Mouse (Mus musculus) heart, postnatal 25 days (tissue): ENCODE measurements around the gene Rlbp1. TPM values are rescaled to one million over a fixed set of nuclear protein-coding genes. Genes with fewer than 3 reads are reported as not detected.
A peak's percentile ranks its signal among the peaks of the same experiment; 100 is the strongest.

ENCODE experiments used
- DNase-seq: peaks from one replicate; pipeline ENCODE4 v3.0.0; 2022; ENCODE audit warnings: low spot score
- intact Hi-C: fragments of 180-260 bp; cut with DNase I; formaldehyde crosslinking; loops from one replicate; pipeline ENCODE4 v1.15.1; 2025
- total RNA-seq, 2 experiments: library from RNA; stranded (reverse); gene quantifications; 2 replicates each; pipeline ENCODE4 v1.2.3; 2021

Rlbp1 gene
- total RNA-seq = not detected

DNA sequence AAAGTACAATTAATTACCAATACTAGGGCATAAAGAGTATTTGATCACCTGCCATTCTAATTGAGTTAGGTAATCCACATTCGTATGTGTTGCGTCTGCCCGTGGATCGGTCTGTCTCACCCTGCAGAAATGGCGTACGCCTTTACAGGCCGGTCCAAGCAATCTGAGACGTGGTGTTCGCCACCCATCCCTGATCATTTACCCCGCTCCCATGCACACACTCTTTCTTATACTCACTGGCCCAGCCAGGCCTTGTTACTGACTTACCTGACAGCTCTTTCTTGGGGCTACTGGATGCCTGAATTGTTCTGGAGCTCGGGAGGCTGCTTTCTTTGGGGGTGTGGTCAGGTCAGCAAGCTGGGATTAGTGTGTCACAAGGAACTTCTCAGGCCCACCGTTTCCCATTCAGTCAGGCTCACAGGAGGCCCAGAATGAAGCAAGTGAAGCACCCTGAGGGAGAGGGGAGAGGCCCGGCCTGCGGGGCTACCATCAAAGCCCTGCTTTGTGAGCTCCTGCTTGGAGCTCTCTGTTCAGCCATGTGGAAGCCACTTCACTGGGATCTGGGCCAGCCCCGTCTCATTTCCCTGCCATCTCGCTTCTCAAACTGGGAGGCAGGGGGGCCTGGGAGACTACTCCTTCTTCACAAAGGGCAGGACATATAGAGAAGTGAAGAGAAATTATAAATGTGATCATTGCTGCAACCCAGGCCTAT is at the start of gene Rlbp1:
Rlbp1 (minus strand) TSS at position 627 of the 712 bp plus-strand sequence.
- intact Hi-C loops = no loop called here

GRCm38 (mm10) chr7:79428243-79428642 is 41.4 kb upstream of the Rlbp1 start:
- intact Hi-C loops = no loop called here
- DNase-seq = no peak

More for the DNA sequence above, at the start of gene Rlbp1:
- no peak for DNase-seq

GRCm38 (mm10) chr7:79425804-79426203 is 39.0 kb upstream of the Rlbp1 start:
- intact Hi-C loops = no loop called here

DNA sequence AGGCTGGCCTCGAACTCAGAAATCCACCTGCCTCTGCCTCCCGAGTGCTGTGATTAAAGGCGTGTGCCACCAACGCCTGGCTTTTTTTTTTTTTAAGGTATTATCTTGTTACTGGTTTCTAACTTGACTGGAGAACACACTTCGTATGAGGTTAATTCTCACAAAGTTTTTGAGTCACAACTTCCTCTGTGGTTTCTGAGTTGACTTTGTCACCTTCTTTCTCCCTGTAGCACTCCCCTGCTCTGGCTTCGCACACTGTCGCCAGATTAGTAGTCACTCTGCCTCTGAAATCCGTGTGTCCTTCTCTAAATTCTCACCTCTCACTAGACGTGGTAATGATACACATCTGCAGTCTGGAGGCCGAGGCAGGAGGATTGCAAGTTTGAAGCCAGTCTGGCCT is 36.0 kb upstream of the Rlbp1 start:
- intact Hi-C loops = no loop called here

More at GRCm38 (mm10) chr7:79425804-79426203, 39.0 kb upstream of the Rlbp1 start:
- no peak for DNase-seq

GRCm38 (mm10) chr7:79419950-79420349 is 33.1 kb upstream of the Rlbp1 start:
- intact Hi-C loops = no loop called here
- DNase-seq = no peak

More for the DNA sequence above, 36.0 kb upstream of the Rlbp1 start:
- no peak for DNase-seq

- intact Hi-C loops = no loop called here
- DNase-seq = no peak
Observed at GRCm38 (mm10) chr7:79414449-79415375, 27.9 kb upstream of the Rlbp1 start.

DNA sequence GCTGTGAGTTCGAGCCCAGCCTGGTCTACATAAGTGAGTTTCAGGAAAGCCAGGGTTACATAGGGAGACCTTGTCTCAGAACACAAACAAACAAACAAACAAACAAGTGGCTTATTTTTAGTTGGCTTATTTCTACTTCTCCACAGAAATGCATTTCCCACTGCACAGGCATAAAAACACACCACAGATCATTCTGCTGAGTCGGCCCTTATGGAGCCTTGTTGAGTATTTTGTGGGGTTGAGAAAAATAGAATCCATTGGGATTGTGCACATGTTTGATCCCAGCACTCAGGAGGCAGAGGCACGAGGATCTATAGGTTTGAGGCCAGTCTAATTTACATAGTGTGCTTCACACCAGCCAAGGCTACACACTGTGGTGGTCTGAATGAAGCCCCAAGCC is 13.4 kb upstream of the Rlbp1 start:
- no peak for DNase-seq
- intact Hi-C loops = no loop called here

GRCm38 (mm10) chr7:79398971-79399370 is 12.1 kb upstream of the Rlbp1 start:
- DNase-seq = no peak
- intact Hi-C loops = no loop called here

GRCm38 (mm10) chr7:79398426-79398825 is 11.6 kb upstream of the Rlbp1 start:
- intact Hi-C loops = no loop called here

GRCm38 (mm10) chr7:79397446-79397963 is 10.7 kb upstream of the Rlbp1 start:
- intact Hi-C loops = no loop called here
- DNase-seq = no peak

More at GRCm38 (mm10) chr7:79398426-79398825, 11.6 kb upstream of the Rlbp1 start:
- no peak for DNase-seq

DNA sequence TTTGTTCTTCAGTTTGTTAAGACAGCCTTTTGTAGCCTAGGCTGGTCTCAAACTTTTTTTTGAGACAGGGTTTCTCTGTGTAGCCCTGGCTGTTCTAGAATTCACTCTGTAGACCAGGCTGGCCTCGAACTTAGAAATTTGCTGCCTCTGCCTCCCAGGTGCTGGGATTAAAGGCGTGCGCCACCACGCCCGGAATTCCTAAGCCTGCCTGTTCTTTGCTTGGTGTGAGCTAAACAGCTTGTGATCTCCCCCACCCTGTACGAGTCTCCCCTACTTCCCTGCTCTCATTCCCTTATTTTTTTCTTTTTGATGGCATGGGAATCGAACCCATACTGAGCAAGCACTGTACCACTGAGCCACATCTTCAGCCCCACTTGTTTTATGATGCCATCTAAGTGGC is 8.3 kb upstream of the Rlbp1 start:
- DNase-seq = no peak
- intact Hi-C loops = no loop called here

DNA sequence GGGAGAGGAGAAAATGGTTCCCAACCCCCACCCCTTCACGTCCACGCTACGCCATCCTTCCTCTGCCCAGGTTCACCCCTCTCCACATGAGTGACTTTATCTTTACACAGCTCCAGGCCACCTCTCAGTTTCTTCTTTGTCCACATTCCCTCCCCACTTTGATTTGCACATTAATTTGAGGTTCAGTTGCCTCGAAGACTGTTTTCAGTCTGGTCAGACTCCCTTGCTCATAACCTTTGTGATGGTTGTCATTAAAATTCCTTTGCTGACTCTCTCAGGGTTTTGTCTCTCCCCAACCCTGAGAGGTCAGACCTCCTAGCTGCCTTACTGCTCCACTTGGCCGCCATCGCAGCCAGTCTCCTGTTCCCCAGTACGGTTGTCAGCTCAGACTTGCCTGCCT is 7.8 kb upstream of the Rlbp1 start:
- intact Hi-C loops = loop anchor here (5.0 kb wide), 1 partner anchor 73 kb away; the partner anchor contains the start of gene Polg
- no peak for DNase-seq

DNA sequence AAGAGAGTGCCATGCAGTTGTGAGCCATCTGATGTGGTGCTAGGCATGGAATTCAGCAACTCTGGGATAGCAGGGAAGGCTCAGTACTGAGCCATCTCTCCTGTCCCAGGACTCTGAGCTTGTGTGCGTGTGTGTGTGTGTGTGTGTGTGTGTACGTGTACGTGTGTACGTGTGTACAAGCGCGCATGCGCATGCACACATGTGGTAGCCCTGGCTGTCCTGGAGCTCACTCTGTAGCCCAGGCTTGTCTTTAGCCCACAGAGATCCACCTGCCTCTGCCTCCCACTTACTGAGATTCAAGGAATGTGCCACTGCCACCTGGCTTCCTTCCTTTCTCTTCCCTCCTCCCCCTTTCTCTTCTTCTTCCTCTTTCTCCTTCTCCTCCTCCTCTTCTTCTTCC is 7.1 kb upstream of the Rlbp1 start:
- no peak for DNase-seq
- intact Hi-C loops = loop anchor here (5.0 kb wide), 1 partner anchor 73 kb away; the partner anchor contains the start of gene Polg

DNA sequence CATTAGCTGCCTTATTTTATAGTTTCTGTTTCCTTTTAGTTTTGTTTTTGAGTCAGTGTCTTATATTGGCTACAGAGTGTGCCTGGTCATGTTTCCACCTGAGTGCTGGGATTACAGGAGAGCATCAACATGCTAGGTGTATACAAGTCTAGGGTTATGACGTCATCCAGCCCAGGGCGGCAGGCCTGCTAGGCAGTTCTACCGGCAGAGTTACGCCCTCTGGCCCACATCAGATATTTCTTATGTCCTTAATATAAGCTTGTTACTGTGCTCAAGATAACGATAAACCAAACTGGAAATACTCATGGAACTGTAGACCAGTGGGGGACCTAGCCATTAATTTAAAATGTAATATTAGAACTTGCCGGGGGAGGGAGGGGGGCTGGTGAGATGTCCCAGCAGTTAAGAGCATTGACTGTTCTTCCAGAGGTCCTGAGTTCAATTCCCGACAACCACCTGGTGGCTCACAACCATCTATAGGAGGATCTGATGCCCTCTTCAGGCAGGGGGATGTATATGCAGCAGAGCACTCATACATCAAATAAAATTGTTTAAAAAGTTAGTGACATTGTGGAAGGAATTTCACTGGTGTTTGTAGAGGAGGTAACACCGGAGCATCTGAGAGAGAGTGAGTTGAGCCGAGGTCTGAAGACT is 6.1 kb upstream of the Rlbp1 start:
- DNase-seq = no peak
- intact Hi-C loops = loop anchor here (5.0 kb wide), 1 partner anchor 74 kb away; the partner anchor contains the start of gene Polg

GRCm38 (mm10) chr7:79391883-79392649 is 5.2 kb upstream of the Rlbp1 start, which contains the start of gene Fanci:
TSS of gene Fanci (plus strand) at chr7:79391929.
- DNase-seq = peak; percentile 79
- intact Hi-C loops = loop anchor here (5.0 kb wide), 1 partner anchor 75 kb away; the partner anchor contains the start of gene Polg

GRCm38 (mm10) chr7:79391471-79391870 is 4.6 kb upstream of the Rlbp1 start:
- DNase-seq = no peak
- intact Hi-C loops = loop anchor here (5.0 kb wide), 1 partner anchor 76 kb away; the partner anchor contains the start of gene Polg

GRCm38 (mm10) chr7:79390141-79390708 is 3.4 kb upstream of the Rlbp1 start:
- intact Hi-C loops = loop anchor here (5.0 kb wide), 1 partner anchor 77 kb away; the partner anchor contains the start of gene Polg
- no peak for DNase-seq

DNA sequence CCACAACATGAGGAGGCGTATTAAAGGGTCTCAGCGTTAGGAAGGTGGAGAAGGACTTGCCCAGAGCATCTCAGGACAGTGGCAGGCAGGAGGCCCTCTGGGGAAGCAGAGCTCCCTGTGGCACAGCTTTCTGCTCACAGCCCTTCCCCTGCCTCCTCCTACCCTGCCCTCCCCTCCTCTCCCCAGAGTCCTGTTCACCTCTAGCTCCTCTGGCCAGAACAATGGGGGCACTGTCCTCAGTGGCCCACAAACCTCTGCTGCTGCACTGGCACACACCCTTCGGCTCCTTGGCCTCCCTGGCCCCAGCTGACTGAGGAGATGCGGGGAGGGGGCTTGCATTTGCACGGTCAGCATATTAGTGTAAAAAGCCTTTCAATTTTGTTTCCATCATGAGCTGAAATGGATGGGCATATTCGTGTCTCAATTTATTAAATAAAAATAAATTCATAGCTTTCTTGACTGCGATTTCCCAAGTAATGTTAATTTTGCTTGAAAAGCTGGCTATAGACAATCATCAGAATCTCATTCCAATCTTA is 1.9 kb upstream of the Rlbp1 start:
- no peak for DNase-seq
- intact Hi-C loops = no loop called here
